Mouse (Mus musculus): ENCODE measurements around the gene Gm20683. TPM values are rescaled to one million over a fixed set of nuclear protein-coding genes. Genes with fewer than 3 reads are reported as not detected.

Gene Gm20683
- polyA plus RNA-seq, 1 experiment from 2014 or later = 2.9 TPM

DNA sequence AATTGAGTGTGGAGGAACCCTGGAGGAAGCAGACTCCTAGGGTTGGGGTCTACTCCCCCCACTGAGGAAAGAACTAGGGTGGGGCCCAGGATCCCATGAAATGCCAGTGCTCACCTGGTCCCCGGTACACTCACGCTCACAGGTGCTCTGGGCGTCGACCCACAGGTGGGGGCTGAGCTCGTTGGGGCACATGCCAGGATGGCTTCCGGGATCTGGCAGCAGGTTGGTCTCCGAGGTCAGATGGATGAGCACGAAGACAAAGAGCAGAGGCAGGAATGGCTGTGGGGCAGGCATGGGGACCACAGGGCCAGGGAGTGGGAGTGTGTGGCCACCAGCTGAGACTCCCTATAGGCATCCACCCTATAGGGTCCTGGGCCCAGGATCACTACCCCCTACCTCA lies 38.2 kb upstream of the Gm20683 start:
- peaks cover 65% of the 10 kb centered on the region for H3K36me3 ChIP-seq

GRCm38 (mm10) chr17:25879261-25879660 lies 37.7 kb upstream of the Gm20683 start:
- Histone ChIP-seq H3K9me3 (no peaks in the 10 kb centered on the region), H3K27me3 (no peaks in the 10 kb centered on the region), H3K27ac (no peak overlapping the region), H3K4me1 (peaks cover 30% of the 10 kb centered on the region), H3K9ac (no peak overlapping the region), H3K4me3 (no peak overlapping the region), H3K4me2 (no peak overlapping the region), H3K36me3 (peaks cover 60% of the 10 kb centered on the region)
- 45% methylated on average over 4 of the region's 4 CpGs for WGBS
- no peak for ATAC-seq (ENCODE audit: insufficient number of reproducible peaks, insufficient read depth, low FRiP score, low TSS enrichment, low read depth)

More for the DNA sequence above, 38.2 kb upstream of the Gm20683 start:
- no peak overlapping the region for H3K4me2 ChIP-seq
- no peaks in the 10 kb centered on the region for H3K27me3 ChIP-seq
- WGBS = 69% methylated on average over 8 of the region's 8 CpGs
- no peak overlapping the region for H3K4me3 ChIP-seq
- H3K27ac ChIP-seq = no peak overlapping the region
- peaks cover 30% of the 10 kb centered on the region for H3K4me1 ChIP-seq
- no peak for ATAC-seq (ENCODE audit: insufficient number of reproducible peaks, insufficient read depth, low FRiP score, low TSS enrichment, low read depth)
- 0 out of 2 replicates have a peak overlapping the region, but pooled peaks have one; percentile 16 for H3K9ac ChIP-seq
- H3K9me3 ChIP-seq = no peaks in the 10 kb centered on the region

DNA sequence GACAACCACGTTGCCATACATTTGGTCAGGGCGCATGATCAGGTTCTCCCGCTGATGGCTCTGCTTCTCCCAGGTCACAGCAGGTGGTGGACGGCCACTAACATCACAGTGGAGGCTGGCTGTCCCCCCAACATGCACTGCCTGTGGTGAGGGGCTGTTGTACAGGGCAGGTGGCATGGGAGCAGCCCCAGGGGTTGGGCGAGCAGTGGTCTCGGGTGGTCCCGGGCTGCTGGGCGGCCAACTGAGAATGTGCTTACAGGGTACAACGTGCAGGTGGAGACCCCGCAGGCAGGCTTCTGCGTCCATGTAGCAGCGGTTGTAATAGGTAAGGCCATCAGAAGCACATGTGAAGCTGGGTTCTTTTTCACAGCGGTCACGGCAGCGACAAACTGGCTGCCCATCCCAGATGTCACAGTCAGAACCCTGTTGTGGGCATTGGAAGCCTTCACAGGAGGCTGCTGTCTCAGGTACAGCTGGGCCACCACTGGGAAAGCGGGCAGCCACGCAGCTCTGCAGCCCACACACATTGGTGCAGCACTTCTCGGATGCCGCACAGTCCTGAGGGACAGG lies 37.1 kb upstream of the Gm20683 start:
- Histone ChIP-seq H3K27me3 (no peaks in the 10 kb centered on the region), H3K9me3 (no peaks in the 10 kb centered on the region), H3K4me3 (no peak overlapping the region), H3K4me2 (no peak overlapping the region), H3K27ac (no peak overlapping the region), H3K36me3 (peaks cover 55% of the 10 kb centered on the region), H3K4me1 (peaks cover 36% of the 10 kb centered on the region), H3K9ac (no peak overlapping the region)
- ATAC-seq (ENCODE audit: insufficient number of reproducible peaks, insufficient read depth, low FRiP score, low TSS enrichment, low read depth) = no peak
- 89% methylated on average over 19 of the region's 19 CpGs for WGBS

DNA sequence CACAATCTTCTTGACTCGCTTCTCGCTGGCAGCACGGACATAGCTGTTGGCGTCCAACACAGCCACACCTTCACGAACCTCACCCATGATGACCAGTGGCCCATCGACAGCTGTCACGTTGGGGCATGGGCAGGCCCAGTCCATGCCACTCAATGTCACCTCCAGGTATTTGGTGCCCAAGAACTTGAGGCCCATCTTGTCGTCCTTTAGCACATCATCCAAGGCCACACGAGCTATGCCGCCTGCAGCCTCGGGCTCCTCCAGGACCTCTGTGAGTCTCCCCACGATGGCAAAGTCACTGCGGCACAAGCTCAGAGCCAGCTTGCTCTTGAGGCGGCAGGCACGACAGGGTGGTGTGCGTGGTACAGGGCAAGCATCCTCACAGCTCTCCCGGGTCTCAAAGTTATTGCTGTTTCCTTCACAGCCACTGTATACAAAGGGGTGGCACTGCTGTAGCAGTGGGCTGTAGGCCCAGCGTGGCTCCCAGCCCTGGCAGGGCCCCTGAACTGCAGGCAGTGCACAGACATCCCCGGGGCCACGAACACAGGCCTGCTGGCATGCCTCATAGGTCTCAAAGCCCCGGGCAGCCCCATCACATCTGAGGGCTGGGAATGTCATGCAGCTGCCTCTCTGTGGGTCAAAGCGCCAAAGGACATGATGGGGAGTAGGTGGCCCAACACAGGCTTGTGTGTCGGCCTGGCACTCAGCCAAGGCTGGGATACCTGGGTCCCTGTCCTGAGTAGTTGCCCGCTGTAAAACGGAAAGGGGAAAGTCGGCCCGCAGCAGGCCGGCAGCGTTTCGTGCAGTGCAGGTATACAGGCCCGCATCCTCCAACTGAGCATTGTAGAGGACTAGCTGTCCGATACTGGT lies 36.4 kb upstream of the Gm20683 start:
- ATAC-seq (ENCODE audit: insufficient number of reproducible peaks, insufficient read depth, low FRiP score, low TSS enrichment, low read depth) = no peak
- Histone ChIP-seq H3K4me3 (no peak overlapping the region), H3K9ac (no peak overlapping the region), H3K4me1 (peaks cover 36% of the 10 kb centered on the region), H3K36me3 (peaks cover 47% of the 10 kb centered on the region), H3K27ac (no peak overlapping the region), H3K4me2 (no peak overlapping the region), H3K27me3 (no peaks in the 10 kb centered on the region), H3K9me3 (no peaks in the 10 kb centered on the region)
- WGBS = 91% methylated on average over 32 of the region's 32 CpGs

- 95% methylated on average over 3 of the region's 3 CpGs for WGBS
- peaks cover 38% of the 10 kb centered on the region for H3K36me3 ChIP-seq
- ATAC-seq (ENCODE audit: insufficient number of reproducible peaks, insufficient read depth, low FRiP score, low TSS enrichment, low read depth) = no peak
- no peaks in the 10 kb centered on the region for H3K27me3 ChIP-seq
- H3K4me1 ChIP-seq = peaks cover 36% of the 10 kb centered on the region
- H3K4me2 ChIP-seq = no peak overlapping the region
- H3K9ac ChIP-seq = no peak overlapping the region
- H3K9me3 ChIP-seq = no peaks in the 10 kb centered on the region
- no peak overlapping the region for H3K4me3 ChIP-seq
- H3K27ac ChIP-seq = no peak overlapping the region
Measured at GRCm38 (mm10) chr17:25877025-25877424, 35.5 kb upstream of the Gm20683 start.

DNA sequence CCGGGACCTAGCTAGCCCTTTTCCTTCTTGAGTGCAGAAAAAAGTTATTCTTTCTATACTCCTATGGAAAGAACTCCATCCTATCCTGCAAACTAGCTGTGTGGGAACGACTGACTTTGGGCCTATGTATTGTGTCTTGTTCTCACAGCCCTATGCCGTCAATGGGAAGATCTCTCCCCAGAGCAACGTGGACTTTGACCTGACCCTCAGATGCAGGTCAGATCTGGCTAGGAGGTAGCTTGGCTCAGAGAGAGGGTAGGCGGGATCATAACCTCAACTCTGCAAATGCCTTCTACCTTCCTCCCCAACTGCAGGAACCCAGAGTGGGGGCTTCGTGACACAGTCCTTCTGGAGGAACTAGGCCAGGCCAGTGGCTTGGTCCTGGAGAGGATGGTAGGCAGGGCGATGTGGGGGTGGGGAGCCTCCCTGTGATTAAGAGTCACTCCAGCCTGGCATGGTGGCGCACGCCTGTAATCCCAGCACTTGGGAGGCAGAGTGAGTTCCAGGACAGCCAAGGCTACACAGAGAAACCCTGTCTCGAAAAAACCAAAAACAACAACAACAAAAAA lies 34.9 kb upstream of the Gm20683 start:
- ATAC-seq (ENCODE audit: insufficient number of reproducible peaks, insufficient read depth, low FRiP score, low TSS enrichment, low read depth) = no peak
- Histone ChIP-seq H3K9ac (peak overlapping the region; percentile 84), H3K4me3 (peak overlapping the region; percentile 80), H3K27ac (no peak overlapping the region), H3K9me3 (no peaks in the 10 kb centered on the region), H3K36me3 (peaks cover 32% of the 10 kb centered on the region), H3K27me3 (no peaks in the 10 kb centered on the region), H3K4me2 (peak overlapping the region; percentile 94), H3K4me1 (peaks cover 33% of the 10 kb centered on the region)
- WGBS = 54% methylated on average over 10 of the region's 10 CpGs

DNA sequence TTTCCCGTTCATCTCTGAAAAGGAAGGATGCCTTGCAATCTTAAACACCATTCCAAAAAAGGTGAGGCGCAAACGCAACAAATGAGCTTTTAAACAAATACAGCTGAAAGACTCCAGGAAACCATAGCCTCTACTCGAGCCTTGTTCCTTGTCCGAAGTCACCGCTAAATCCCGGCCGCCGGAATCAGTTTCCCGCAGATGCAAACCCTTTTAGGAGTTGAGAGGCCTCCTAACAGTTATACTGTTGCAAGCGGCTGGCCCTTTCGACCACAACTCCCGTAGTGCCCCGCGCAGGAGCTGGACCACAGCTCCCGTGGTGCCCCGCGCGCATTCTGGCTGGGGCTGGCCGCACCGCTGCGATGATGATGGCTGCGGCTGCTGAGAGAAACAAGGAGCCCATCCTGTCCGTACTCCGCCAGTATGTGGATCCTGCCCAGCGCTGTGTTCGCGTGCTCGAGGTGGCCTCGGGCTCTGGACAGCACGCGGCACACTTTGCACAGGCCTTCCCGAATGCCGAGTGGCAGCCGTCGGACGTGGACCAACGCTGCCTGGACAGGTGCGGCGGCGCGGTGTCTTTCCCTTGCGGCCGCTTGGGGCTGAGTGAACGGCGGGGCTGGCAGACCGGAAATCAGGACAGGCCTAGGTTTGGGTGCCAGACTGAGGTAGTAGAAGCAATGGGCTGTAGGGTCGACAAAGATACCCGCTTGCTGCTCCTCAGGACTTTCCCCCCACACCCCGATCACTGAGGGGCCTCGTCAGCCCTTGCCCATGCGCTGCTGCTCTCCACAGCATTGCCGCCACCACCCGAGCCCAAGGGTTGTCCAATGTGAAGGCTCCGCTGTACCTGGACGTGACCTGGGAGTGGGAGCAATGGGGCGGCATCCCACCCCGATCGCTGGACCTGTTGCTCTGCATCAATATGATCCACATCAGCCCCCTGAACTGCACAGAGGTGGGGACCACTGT lies 33.9 kb upstream of the Gm20683 start:
- peak overlapping the region; percentile 80 for H3K4me3 ChIP-seq
- peak overlapping the region; percentile 94 for H3K4me2 ChIP-seq
- H3K36me3 ChIP-seq = peaks cover 26% of the 10 kb centered on the region
- peak overlapping the region; percentile 84 for H3K9ac ChIP-seq
- H3K9me3 ChIP-seq = no peaks in the 10 kb centered on the region
- peak; percentile 88 for ATAC-seq (ENCODE audit: insufficient number of reproducible peaks, insufficient read depth, low FRiP score, low TSS enrichment, low read depth)
- no peaks in the 10 kb centered on the region for H3K27me3 ChIP-seq
- peak overlapping the region; percentile 93 for H3K27ac ChIP-seq
- peaks cover 25% of the 10 kb centered on the region for H3K4me1 ChIP-seq
- 1% methylated on average over 59 of the region's 59 CpGs for WGBS

DNA sequence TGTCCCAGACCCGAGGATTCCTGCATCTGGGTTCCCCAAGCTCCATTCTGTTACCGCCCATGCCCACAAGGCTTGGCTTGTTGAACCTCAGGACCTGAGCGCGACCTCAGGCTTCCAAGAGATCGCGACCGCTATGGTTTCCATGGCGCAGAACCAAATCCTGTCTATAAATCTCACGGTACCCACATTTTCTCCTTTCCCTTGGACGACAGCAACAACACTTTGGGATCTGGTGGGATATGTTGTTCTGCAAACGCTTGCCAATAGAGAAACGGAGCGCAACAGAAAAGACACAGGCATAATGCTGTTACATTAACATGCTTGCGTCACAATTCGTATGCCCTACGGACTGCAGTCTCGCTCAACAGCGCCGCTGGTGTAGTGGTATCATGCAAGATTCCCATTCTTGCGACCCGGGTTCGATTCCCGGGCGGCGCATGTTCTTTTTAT lies 33.2 kb upstream of the Gm20683 start, which contains the start of gene Mettl26:
Mettl26 (plus strand) TSS at position 354 of the 450 bp plus-strand sequence.
- peaks cover 21% of the 10 kb centered on the region for H3K4me1 ChIP-seq
- no peaks in the 10 kb centered on the region for H3K9me3 ChIP-seq
- peaks cover 23% of the 10 kb centered on the region for H3K36me3 ChIP-seq
- WGBS = under 1% methylated on average over 25 of the region's 25 CpGs
- ATAC-seq (ENCODE audit: insufficient number of reproducible peaks, insufficient read depth, low FRiP score, low TSS enrichment, low read depth) = peak; percentile 74
- peak within 1 kb of the TSS; percentile 80 for H3K4me3 ChIP-seq
- H3K9ac ChIP-seq = peak within 1 kb of the TSS; percentile 84
- peak within 1 kb of the TSS; percentile 94 for H3K4me2 ChIP-seq
- H3K27me3 ChIP-seq = no peaks in the 10 kb centered on the region
- peak within 1 kb of the TSS; percentile 93 for H3K27ac ChIP-seq

- H3K4me2 ChIP-seq = peak overlapping the region; percentile 94
- peaks cover 18% of the 10 kb centered on the region for H3K36me3 ChIP-seq
- H3K9me3 ChIP-seq = no peaks in the 10 kb centered on the region
- ATAC-seq (ENCODE audit: insufficient number of reproducible peaks, insufficient read depth, low FRiP score, low TSS enrichment, low read depth) = no peak
- 5% methylated on average over 14 of the region's 14 CpGs for WGBS
- H3K9ac ChIP-seq = peak overlapping the region; percentile 84
- H3K4me3 ChIP-seq = peak overlapping the region; percentile 80
- H3K27ac ChIP-seq = peak overlapping the region; percentile 93
- H3K27me3 ChIP-seq = no peaks in the 10 kb centered on the region
- peaks cover 21% of the 10 kb centered on the region for H3K4me1 ChIP-seq
Measured at GRCm38 (mm10) chr17:25874148-25874720, 32.7 kb upstream of the Gm20683 start.

- Histone ChIP-seq H3K27ac (peak overlapping the region; percentile 93; the same call in 1 of the 2 replicates), H3K4me3 (peak overlapping the region; percentile 80), H3K27me3 (no peaks in the 10 kb centered on the region), H3K4me2 (peak overlapping the region; percentile 94), H3K36me3 (peaks cover 11% of the 10 kb centered on the region), H3K9me3 (no peaks in the 10 kb centered on the region), H3K9ac (peak overlapping the region; percentile 84), H3K4me1 (peaks cover 26% of the 10 kb centered on the region)
- 72% methylated on average over 11 of the region's 11 CpGs for WGBS
- no peak for ATAC-seq (ENCODE audit: insufficient number of reproducible peaks, insufficient read depth, low FRiP score, low TSS enrichment, low read depth)
Measured at GRCm38 (mm10) chr17:25873405-25874147, 32.0 kb upstream of the Gm20683 start.

Measured in embryonic facial prominence, embryonic 13.5 days (tissue).